Mouse (Mus musculus): ENCODE data around the gene Antxr1.

GRCm38 (mm10) chr6:87139796-87140553, 195.6 kb downstream of the Antxr1 start:
- no peak for TF ChIP-seq CTCF (IDR thresholded peaks at IDR 0.05; ENCODE audit: low read depth)
- TF ChIP-seq EP300 (IDR thresholded peaks at IDR 0.05; ENCODE audit: low read depth): no peak

Measured in liver, embryonic 14.5 days (tissue).